Mouse (Mus musculus) testis, adult 2 months (tissue): ENCODE measurements around the gene Cyp2c70. TPM values are rescaled to one million over a fixed set of nuclear protein-coding genes. Genes with fewer than 3 reads are reported as not detected.
"Not testable (repeated sequence)": the region's sequence is repeated elsewhere in the genome, so short reads cannot be mapped to it uniquely, and the experiment has no call there.

Source experiments
- H3K27ac ChIP-seq: fragments of 200-500 bp; 2 replicates; pipeline ENCODE4 v1.5.1; 2012; ENCODE audit warnings: low read depth, low read length; ENCODE audit not compliant: control insufficient read depth, insufficient read depth
- H3K27me3 ChIP-seq: fragments of 200-500 bp; 2 replicates; pipeline ENCODE4 v1.6.1; 2012; ENCODE audit warnings: mild to moderate bottlenecking, low read length, moderate library complexity; ENCODE audit not compliant: control insufficient read depth, insufficient read depth
- H3K36me3 ChIP-seq: fragments of 200-500 bp; 2 replicates; pipeline ENCODE4 v1.6.1; 2012; ENCODE audit warnings: mild to moderate bottlenecking, low read length; ENCODE audit not compliant: control insufficient read depth, insufficient read depth
- H3K4me1 ChIP-seq: fragments of 200-500 bp; 2 replicates; pipeline ENCODE4 v1.6.1; 2012; ENCODE audit warnings: low read length; ENCODE audit not compliant: control insufficient read depth, insufficient read depth
- H3K4me3 ChIP-seq: fragments of 200-500 bp; 2 replicates; pipeline ENCODE4 v1.5.1; 2012; ENCODE audit warnings: low read depth, mild to moderate bottlenecking, low read length, moderate library complexity, mixed read lengths; ENCODE audit not compliant: control insufficient read depth
- CTCF ChIP-seq: fragments of 200-500 bp; IDR thresholded peaks from 2 replicates; pipeline ENCODE4 v1.5.1; 2012; ENCODE audit warnings: low read depth, mild to moderate bottlenecking, inconsistent platforms, low read length, moderate library complexity; ENCODE audit not compliant: control insufficient read depth, insufficient read depth, insufficient replicate concordance
- POLR2A ChIP-seq: fragments of 200-500 bp; IDR thresholded peaks from 2 replicates; pipeline ENCODE4 v1.6.1; 2012; ENCODE audit warnings: low read depth, mild to moderate bottlenecking, inconsistent platforms, low read length, moderate library complexity; ENCODE audit not compliant: control insufficient read depth
- polyA plus RNA-seq: library from polyadenylated mRNA; depleted of rRNA; stranded (reverse); fragments of >200 nt; gene quantifications from 2 replicates; pipeline ENCODE4 v1.2.3, GENCODE M21; 2012; rRNA removed

The Cyp2c70 gene
- polyA plus RNA-seq, 1 experiment, result not detected

DNA sequence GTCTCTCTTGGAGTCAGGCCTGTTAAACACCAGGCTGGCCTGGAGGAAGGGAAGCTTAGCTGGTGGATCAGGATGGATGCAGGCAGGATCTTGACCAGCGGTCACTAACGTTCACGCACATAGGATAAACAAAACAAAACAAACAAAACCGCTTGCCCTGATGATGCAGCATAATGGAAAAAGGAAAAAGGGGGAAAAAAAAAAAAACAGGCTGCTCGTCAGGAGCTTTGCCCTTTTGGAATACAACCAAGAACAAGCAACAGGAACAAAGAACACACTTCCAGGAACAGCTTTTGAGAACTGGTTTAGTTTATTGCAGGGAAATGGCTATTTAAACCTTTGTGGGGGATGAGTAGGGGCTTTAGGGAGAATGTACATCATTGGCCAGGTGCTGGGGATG, 33.7 kb upstream of the Cyp2c70 start:
- Histone ChIP-seq H3K27ac (no peak overlapping the region), H3K36me3 (no peaks in the 10 kb centered on the region), H3K4me1 (no peaks in the 10 kb centered on the region), H3K27me3 (no peaks in the 10 kb centered on the region), H3K4me3 (no peak overlapping the region)
- no peak for TF ChIP-seq POLR2A
- no peak for TF ChIP-seq CTCF

DNA sequence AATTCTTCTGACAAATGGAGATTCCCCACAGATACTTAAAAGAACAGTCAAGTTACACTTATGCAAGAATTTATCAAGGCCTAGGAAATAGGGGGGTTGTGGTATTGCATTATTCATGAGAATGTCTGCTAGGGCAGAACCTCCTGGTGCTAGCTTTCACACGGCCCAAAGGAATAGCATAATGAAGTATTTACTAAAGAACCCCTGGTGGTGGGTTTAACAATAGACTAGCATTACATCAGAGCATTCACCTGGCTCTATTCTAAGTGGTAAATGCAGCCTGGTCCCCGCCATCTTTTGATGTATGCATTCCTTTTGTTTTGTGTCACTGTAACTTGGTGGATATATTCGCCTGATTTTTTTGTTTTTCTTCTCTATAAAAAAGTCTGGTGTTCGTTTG, 15.8 kb upstream of the Cyp2c70 start:
- not testable (repeated sequence) for H3K4me1 ChIP-seq, H3K27ac ChIP-seq, H3K36me3 ChIP-seq, H3K4me3 ChIP-seq, H3K27me3 ChIP-seq

DNA sequence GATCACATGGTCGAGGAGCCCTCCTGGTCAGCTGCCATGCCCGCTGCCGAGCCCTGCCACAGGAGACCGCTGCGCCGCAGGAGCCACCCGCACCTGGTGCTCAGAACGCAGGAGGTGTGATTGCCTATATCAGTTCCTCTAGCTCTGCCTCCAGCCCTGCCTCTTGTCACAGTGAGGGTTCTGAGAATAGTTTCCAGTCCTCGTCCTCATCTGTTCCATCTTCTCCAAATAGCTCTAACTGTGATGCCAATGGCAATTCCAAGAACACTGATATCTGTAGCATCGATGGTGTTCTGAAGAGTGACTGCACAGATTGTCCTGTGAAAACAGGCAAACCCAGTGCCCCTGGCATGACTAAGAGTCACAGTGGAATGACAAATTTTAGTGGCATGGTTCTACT, 3.5 kb upstream of the Cyp2c70 start:
- Histone ChIP-seq H3K4me3 (no peak overlapping the region), H3K4me1 (no peaks in the 10 kb centered on the region), H3K36me3 (no peaks in the 10 kb centered on the region), H3K27me3 (no peaks in the 10 kb centered on the region), H3K27ac (no peak overlapping the region)
- no peak for TF ChIP-seq POLR2A
- TF ChIP-seq CTCF, result no peak

DNA sequence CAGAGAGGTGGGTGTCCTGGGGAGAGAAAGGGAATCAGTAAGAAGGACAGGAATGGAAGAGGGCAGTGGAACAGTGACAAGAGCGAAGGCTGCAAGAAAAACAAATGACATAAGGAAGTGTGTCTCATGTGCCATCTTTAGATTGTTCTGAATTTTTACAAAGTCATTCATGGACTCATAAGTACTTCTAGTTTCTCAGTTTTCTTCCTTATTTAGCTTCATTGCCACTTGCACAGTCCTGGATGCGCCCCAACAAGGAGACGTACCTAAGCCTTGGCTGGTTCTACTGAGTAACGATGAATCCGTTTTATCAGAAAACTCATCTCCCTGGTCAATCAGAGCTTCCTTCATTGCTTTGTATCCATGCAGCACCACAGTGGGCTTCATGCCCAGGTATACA, 3.5 kb downstream of the Cyp2c70 start:
- no peak for TF ChIP-seq POLR2A
- no peak for TF ChIP-seq CTCF
- Histone ChIP-seq H3K27me3 (no peaks in the 10 kb centered on the region), H3K4me1 (no peaks in the 10 kb centered on the region), H3K36me3 (no peaks in the 10 kb centered on the region), H3K4me3 (no peak overlapping the region), H3K27ac (no peak overlapping the region)

DNA sequence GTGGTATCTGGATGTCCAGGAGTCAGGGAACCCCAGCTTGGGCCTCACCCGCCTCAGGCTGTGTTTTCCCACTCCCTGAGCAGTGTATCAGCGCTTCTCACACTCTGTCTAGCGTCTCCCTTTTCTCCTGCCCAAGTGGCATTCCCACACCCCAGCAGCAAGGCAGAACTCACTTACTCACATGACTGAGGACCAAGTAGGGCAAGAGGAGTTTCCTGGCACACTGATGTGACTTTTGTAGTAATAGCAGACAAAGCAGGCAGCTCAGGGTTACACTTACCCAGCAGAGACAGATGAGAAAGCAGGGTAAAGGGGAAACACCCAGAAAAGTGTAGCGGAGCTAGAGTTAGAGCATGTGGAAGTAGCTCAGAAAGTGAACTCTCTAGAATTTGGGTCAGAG, 8.8 kb downstream of the Cyp2c70 start:
- Histone ChIP-seq H3K4me3 (no peak overlapping the region), H3K27ac (no peak overlapping the region), H3K36me3 (no peaks in the 10 kb centered on the region), H3K4me1 (no peaks in the 10 kb centered on the region; the same call in 1 of the 2 replicates), H3K27me3 (no peaks in the 10 kb centered on the region)
- no peak for TF ChIP-seq CTCF
- TF ChIP-seq POLR2A, result no peak

DNA sequence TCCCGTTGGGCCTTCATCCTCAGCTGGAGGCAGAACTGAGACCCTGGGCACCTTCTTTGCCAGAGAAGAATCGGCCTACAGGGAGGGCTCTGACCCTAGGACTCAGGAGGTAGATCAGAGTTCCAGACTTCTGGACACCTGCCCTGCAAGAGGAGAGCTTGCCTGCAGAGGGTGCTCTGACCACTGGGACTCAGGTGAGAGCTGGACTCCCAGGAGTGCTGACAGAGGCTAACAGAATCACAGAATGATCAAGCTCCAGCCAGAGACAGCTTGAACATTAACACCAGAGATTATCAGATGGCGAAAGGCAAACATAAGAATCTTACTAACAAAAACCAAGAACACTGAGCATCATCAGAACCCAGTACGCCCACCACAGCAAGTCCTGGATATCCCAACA, 18.7 kb downstream of the Cyp2c70 start:
- H3K4me1 ChIP-seq, H3K27ac ChIP-seq, H3K27me3 ChIP-seq, H3K4me3 ChIP-seq, H3K36me3 ChIP-seq: not testable (repeated sequence)

DNA sequence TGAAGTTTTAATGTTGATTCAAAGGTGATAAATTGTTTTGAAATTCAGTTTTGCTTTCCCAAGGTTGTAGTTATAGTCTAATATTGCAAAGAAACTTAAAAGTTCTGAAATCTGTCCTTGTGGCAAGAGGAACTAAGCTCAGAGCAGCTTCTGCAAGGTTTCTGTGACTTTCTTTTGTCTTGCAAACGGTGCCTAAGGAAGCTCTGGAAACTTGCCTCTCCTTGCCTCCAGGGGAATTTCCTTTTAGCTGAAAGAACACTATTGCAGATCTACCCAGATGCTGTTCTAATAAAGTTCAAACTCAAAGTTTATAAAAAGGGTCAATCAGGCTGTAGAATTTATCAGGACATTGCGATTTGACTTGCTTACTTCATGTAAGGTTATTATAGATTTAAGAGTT, 60.1 kb downstream of the Cyp2c70 start:
- H3K27me3 ChIP-seq, H3K4me1 ChIP-seq, H3K4me3 ChIP-seq, H3K27ac ChIP-seq, H3K36me3 ChIP-seq: not testable (repeated sequence)

DNA sequence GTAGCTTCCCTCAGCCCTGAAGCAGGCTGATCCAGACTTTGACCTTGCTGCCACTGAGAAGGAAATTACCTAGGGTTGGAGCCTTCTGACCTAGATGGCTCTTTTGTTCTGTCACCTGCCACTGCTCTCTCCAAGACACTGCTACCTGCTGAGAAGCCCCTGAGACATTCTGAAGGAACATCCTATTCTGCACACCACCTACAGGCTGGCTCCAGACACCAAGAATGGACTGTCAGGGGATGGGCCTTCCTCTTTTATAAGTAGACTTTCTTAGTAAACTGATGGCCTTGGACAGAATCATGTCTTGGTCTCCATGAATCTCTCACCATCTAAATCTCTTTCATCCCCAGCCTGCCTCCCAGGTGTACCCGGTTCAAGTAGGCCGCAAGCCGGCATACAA, 62.0 kb downstream of the Cyp2c70 start:
- H3K27me3 ChIP-seq, H3K36me3 ChIP-seq, H3K27ac ChIP-seq, H3K4me1 ChIP-seq, H3K4me3 ChIP-seq: not testable (repeated sequence)

DNA sequence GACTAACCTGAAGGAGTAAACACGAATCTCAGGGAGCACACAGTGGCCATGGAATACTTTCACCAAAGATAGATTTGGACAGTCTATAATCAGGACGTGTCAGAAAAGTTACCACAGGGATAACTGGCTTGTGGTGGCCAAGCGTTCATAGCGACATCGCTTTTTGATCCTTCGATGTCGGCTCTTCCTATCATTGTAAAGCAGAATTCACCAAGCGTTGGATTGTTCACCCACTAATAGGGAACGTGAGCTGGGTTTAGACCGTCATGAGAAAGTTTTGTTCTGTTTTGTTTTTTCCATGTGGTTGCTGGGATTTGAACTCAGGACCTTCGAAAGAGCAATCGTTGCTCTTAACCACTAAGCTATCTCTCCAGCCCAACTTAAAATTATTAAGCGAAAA, 67.5 kb downstream of the Cyp2c70 start:
- H3K27ac ChIP-seq, H3K36me3 ChIP-seq, H3K27me3 ChIP-seq, H3K4me3 ChIP-seq, H3K4me1 ChIP-seq: not testable (repeated sequence)

Other genes starting within 250 kb of the Cyp2c70 start
- not detected in 2 replicates for gene Cyp2c37, start 194.9 kb downstream of the Cyp2c70 start, polyA plus RNA-seq
- not detected in 2 replicates for gene Cyp2c54, start 113.5 kb downstream of the Cyp2c70 start, polyA plus RNA-seq
- not detected in 2 replicates for gene Cyp2c50, start 97.6 kb downstream of the Cyp2c70 start, polyA plus RNA-seq
- 8.8 and 16.0 TPM in 2 replicates for gene Pdlim1, start 84.5 kb upstream of the Cyp2c70 start, polyA plus RNA-seq